Mouse (Mus musculus) C2C12 (cell line): ENCODE data around the gene Ckmt2.

ENCODE experiments used
- CTCF ChIP-seq: IDR thresholded peaks from one replicate; pipeline ENCODE4 v1.5.1; 2011; ENCODE audit not compliant: control insufficient read depth, insufficient read depth, insufficient read length
- MAX ChIP-seq: IDR thresholded peaks from one replicate; pipeline ENCODE4 v1.6.1; 2011; ENCODE audit warnings: mild to moderate bottlenecking, control low read depth
- MYOD1 ChIP-seq: IDR thresholded peaks from one replicate; pipeline ENCODE4 v1.6.1; 2011; ENCODE audit warnings: low read depth; ENCODE audit not compliant: control insufficient read depth, insufficient read length
- MYOG ChIP-seq: IDR thresholded peaks from one replicate; pipeline ENCODE4 v1.6.1; 2011; ENCODE audit not compliant: control insufficient read depth, insufficient read length; ENCODE audit errors: extremely low read depth

DNA sequence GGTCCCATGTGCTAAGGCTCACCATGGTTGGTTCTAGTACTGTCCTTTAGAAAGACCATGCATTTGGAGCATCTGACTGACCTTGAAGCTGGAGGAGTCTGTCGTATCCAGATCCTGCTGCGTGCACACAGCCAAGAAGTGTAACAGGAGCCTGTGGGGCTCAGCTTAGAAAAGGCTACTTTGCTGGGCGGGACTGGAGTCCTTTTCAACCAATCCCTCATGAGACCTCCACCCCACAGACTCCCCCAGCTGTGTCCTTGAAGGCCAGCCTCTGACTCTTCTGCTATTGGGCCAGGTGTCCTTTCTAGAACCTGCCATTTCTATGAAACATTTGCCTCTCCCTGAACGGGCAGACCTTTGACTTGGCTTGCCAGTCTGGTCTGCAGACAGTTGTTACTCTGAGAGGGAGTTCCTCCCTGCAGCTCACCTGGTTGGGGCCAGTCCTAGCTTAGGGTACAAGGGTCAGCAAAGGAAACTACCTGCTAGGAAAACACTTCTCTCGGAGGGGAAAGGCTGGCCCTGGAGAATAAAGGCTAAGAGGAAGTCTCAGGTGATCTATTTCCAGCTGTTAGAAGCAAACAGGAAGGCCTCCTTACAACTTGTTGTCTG lies at the start of gene Ckmt2:
- TF ChIP-seq CTCF = no peak
- no peak for TF ChIP-seq MAX
- TF ChIP-seq MYOG = no peak
- no peak for TF ChIP-seq MYOD1
